Mouse (Mus musculus): ENCODE data around the gene Cers2. TPM values are rescaled to one million over a fixed set of nuclear protein-coding genes. Genes with fewer than 3 reads are reported as not detected.

Cers2 gene
- polyA plus RNA-seq, 1 experiment from 2014 or later: 182 TPM

GRCm38 (mm10) chr3:95276428-95276934 lies 38.1 kb upstream of the Cers2 start:
- ATAC-seq (replicated peaks; ENCODE audit: low FRiP score) (no peak), DNase-seq (ENCODE audit: low spot score) (no peak)
- Histone ChIP-seq H3K4me1 (replicated peaks; ENCODE audit: control insufficient read depth, insufficient read depth, low read length) (peaks cover 29% of the 10 kb centered on the region), H3K4me3 (ENCODE audit: low read depth, low read length) (no peak overlapping the region), H3K9ac (ENCODE audit: low read depth, low read length) (no peak overlapping the region), H3K4me2 (no peak overlapping the region), H3K9me3 (ENCODE audit: control insufficient read depth, low read length) (no peaks in the 10 kb centered on the region), H3K27ac (ENCODE audit: low read depth, low read length) (0 out of 2 replicates have a peak overlapping the region, but pooled peaks have one; percentile 38), H3K27me3 (replicated peaks; ENCODE audit: control insufficient read depth, insufficient read depth, low read length) (no peaks in the 10 kb centered on the region), H3K36me3 (ENCODE audit: control insufficient read depth, insufficient read depth, low read length) (0 out of 2 replicates have a peak, but pooled peaks cover 2% of the 10 kb centered on the region)
- 36% methylated on average over 5 of the region's 5 CpGs for WGBS

GRCm38 (mm10) chr3:95277149-95277551 lies 37.4 kb upstream of the Cers2 start:
- Histone ChIP-seq H3K9me3 (ENCODE audit: control insufficient read depth, low read length) (no peaks in the 10 kb centered on the region), H3K36me3 (ENCODE audit: control insufficient read depth, insufficient read depth, low read length) (0 out of 2 replicates have a peak, but pooled peaks cover 2% of the 10 kb centered on the region), H3K4me2 (no peak overlapping the region), H3K27ac (ENCODE audit: low read depth, low read length) (peak overlapping the region; percentile 38; the same call in 1 of the 2 replicates), H3K4me1 (replicated peaks; ENCODE audit: control insufficient read depth, insufficient read depth, low read length) (peaks cover 29% of the 10 kb centered on the region), H3K27me3 (replicated peaks; ENCODE audit: control insufficient read depth, insufficient read depth, low read length) (no peaks in the 10 kb centered on the region), H3K4me3 (ENCODE audit: low read depth, low read length) (no peak overlapping the region), H3K9ac (ENCODE audit: low read depth, low read length) (no peak overlapping the region)
- no peak for ATAC-seq (replicated peaks; ENCODE audit: low FRiP score)
- no peak for DNase-seq (ENCODE audit: low spot score)
- WGBS: 81% methylated on average over 1 of the region's 1 CpGs

- Histone ChIP-seq H3K27ac (ENCODE audit: low read depth, low read length) (peak overlapping the region; percentile 85), H3K4me3 (ENCODE audit: low read depth, low read length) (peak overlapping the region; percentile 82), H3K36me3 (ENCODE audit: control insufficient read depth, insufficient read depth, low read length) (no peaks in the 10 kb centered on the region), H3K4me2 (peak overlapping the region; percentile 93), H3K9me3 (ENCODE audit: control insufficient read depth, low read length) (no peaks in the 10 kb centered on the region), H3K4me1 (replicated peaks; ENCODE audit: control insufficient read depth, insufficient read depth, low read length) (peaks cover 38% of the 10 kb centered on the region), H3K9ac (ENCODE audit: low read depth, low read length) (peak overlapping the region; percentile 79), H3K27me3 (replicated peaks; ENCODE audit: control insufficient read depth, insufficient read depth, low read length) (no peaks in the 10 kb centered on the region)
- 17% methylated on average over 8 of the region's 8 CpGs for WGBS
- ATAC-seq (replicated peaks; ENCODE audit: low FRiP score): no peak
- no peak for DNase-seq (ENCODE audit: low spot score)
These were observed 33.8 kb upstream of the Cers2 start for GRCm38 (mm10) chr3:95280747-95281146.

GRCm38 (mm10) chr3:95281216-95282126 lies 33.1 kb upstream of the Cers2 start, which contains the start of the genes Mindy1 and Prune1:
Gene Mindy1 (plus strand): TSS chr3:95281345.
Gene Prune1 (minus strand): TSS chr3:95282076.
- Histone ChIP-seq H3K4me1 (replicated peaks; ENCODE audit: control insufficient read depth, insufficient read depth, low read length) (peaks cover 35% of the 10 kb centered on the region), H3K27ac (ENCODE audit: low read depth, low read length) (peak within 1 kb of the TSS; percentile 98), H3K4me3 (ENCODE audit: low read depth, low read length) (peak within 1 kb of the TSS; percentile 82), H3K36me3 (ENCODE audit: control insufficient read depth, insufficient read depth, low read length) (no peaks in the 10 kb centered on the region), H3K9me3 (ENCODE audit: control insufficient read depth, low read length) (no peaks in the 10 kb centered on the region), H3K9ac (ENCODE audit: low read depth, low read length) (peak within 1 kb of the TSS; percentile 90), H3K27me3 (replicated peaks; ENCODE audit: control insufficient read depth, insufficient read depth, low read length) (no peaks in the 10 kb centered on the region), H3K4me2 (peak within 1 kb of the TSS; percentile 93)
- peak; percentile 88 for ATAC-seq (replicated peaks; ENCODE audit: low FRiP score)
- peak; percentile 98 for DNase-seq (ENCODE audit: low spot score)
- WGBS: under 1% methylated on average over 53 of the region's 53 CpGs

GRCm38 (mm10) chr3:95282381-95282864 lies 32.2 kb upstream of the Cers2 start:
- H3K9ac ChIP-seq (ENCODE audit: low read depth, low read length): peak overlapping the region; percentile 90
- H3K4me2 ChIP-seq: peak overlapping the region; percentile 93
- no peaks in the 10 kb centered on the region for H3K36me3 ChIP-seq (ENCODE audit: control insufficient read depth, insufficient read depth, low read length)
- peak overlapping the region; percentile 82 for H3K4me3 ChIP-seq (ENCODE audit: low read depth, low read length)
- no peak for DNase-seq (ENCODE audit: low spot score)
- H3K27me3 ChIP-seq (replicated peaks; ENCODE audit: control insufficient read depth, insufficient read depth, low read length): no peaks in the 10 kb centered on the region
- peak overlapping the region; percentile 98 for H3K27ac ChIP-seq (ENCODE audit: low read depth, low read length)
- 2% methylated on average over 11 of the region's 11 CpGs for WGBS
- H3K4me1 ChIP-seq (replicated peaks; ENCODE audit: control insufficient read depth, insufficient read depth, low read length): peaks cover 26% of the 10 kb centered on the region
- ATAC-seq (replicated peaks; ENCODE audit: low FRiP score): no peak; the same call in 1 of the 2 replicates
- no peaks in the 10 kb centered on the region for H3K9me3 ChIP-seq (ENCODE audit: control insufficient read depth, low read length)

- H3K9ac ChIP-seq (ENCODE audit: low read depth, low read length): peak overlapping the region; percentile 90
- peaks cover 26% of the 10 kb centered on the region for H3K4me1 ChIP-seq (replicated peaks; ENCODE audit: control insufficient read depth, insufficient read depth, low read length)
- H3K4me2 ChIP-seq: peak overlapping the region; percentile 93
- H3K36me3 ChIP-seq (ENCODE audit: control insufficient read depth, insufficient read depth, low read length): peaks cover 4% of the 10 kb centered on the region; the same call in 1 of the 2 replicates
- H3K9me3 ChIP-seq (ENCODE audit: control insufficient read depth, low read length): no peaks in the 10 kb centered on the region
- DNase-seq (ENCODE audit: low spot score) (peak; percentile 83), ATAC-seq (replicated peaks; ENCODE audit: low FRiP score) (peak; percentile 62)
- peak overlapping the region; percentile 82 for H3K4me3 ChIP-seq (ENCODE audit: low read depth, low read length)
- under 1% methylated on average over 51 of the region's 51 CpGs for WGBS
- peak overlapping the region; percentile 98 for H3K27ac ChIP-seq (ENCODE audit: low read depth, low read length)
- H3K27me3 ChIP-seq (replicated peaks; ENCODE audit: control insufficient read depth, insufficient read depth, low read length): no peaks in the 10 kb centered on the region
These were observed 31.6 kb upstream of the Cers2 start for GRCm38 (mm10) chr3:95282865-95283588.

GRCm38 (mm10) chr3:95283589-95283941 lies 31.0 kb upstream of the Cers2 start:
- no peaks in the 10 kb centered on the region for H3K27me3 ChIP-seq (replicated peaks; ENCODE audit: control insufficient read depth, insufficient read depth, low read length)
- ATAC-seq (replicated peaks; ENCODE audit: low FRiP score): no peak
- H3K4me2 ChIP-seq: peak overlapping the region; percentile 93
- peaks cover 26% of the 10 kb centered on the region for H3K4me1 ChIP-seq (replicated peaks; ENCODE audit: control insufficient read depth, insufficient read depth, low read length)
- no peaks in the 10 kb centered on the region for H3K9me3 ChIP-seq (ENCODE audit: control insufficient read depth, low read length)
- 3% methylated on average over 7 of the region's 7 CpGs for WGBS
- H3K27ac ChIP-seq (ENCODE audit: low read depth, low read length): peak overlapping the region; percentile 98
- peaks cover 5% of the 10 kb centered on the region for H3K36me3 ChIP-seq (ENCODE audit: control insufficient read depth, insufficient read depth, low read length)
- DNase-seq (ENCODE audit: low spot score): no peak
- peak overlapping the region; percentile 90 for H3K9ac ChIP-seq (ENCODE audit: low read depth, low read length)
- H3K4me3 ChIP-seq (ENCODE audit: low read depth, low read length): peak overlapping the region; percentile 82

GRCm38 (mm10) chr3:95284062-95284461 lies 30.5 kb upstream of the Cers2 start:
- peak overlapping the region; percentile 90 for H3K9ac ChIP-seq (ENCODE audit: low read depth, low read length)
- 26% methylated on average over 1 of the region's 1 CpGs for WGBS
- no peak for DNase-seq (ENCODE audit: low spot score)
- peaks cover 7% of the 10 kb centered on the region for H3K36me3 ChIP-seq (ENCODE audit: control insufficient read depth, insufficient read depth, low read length)
- H3K4me1 ChIP-seq (replicated peaks; ENCODE audit: control insufficient read depth, insufficient read depth, low read length): peaks cover 26% of the 10 kb centered on the region
- peak overlapping the region; percentile 98 for H3K27ac ChIP-seq (ENCODE audit: low read depth, low read length)
- H3K9me3 ChIP-seq (ENCODE audit: control insufficient read depth, low read length): no peaks in the 10 kb centered on the region
- no peaks in the 10 kb centered on the region for H3K27me3 ChIP-seq (replicated peaks; ENCODE audit: control insufficient read depth, insufficient read depth, low read length)
- ATAC-seq (replicated peaks; ENCODE audit: low FRiP score): no peak
- peak overlapping the region; percentile 82 for H3K4me3 ChIP-seq (ENCODE audit: low read depth, low read length)
- peak overlapping the region; percentile 93 for H3K4me2 ChIP-seq
